10 mouse cellular contexts compared by ENCODE assay signal in genomic region chrX:21350503-21350902, GRCm38 (mm10).
A peak's percentile ranks its signal among the peaks of the same experiment; 100 is the strongest.
DNase-seq lines count a peak whose midpoint lies in the region; ATAC-seq and TF ChIP-seq lines count a peak whose summit lies in the region.
"Had no signal": no experiment of that assay in that cellular context is flagged by ENCODE, and none has a peak within 500 bp of the region (broad histone marks: within the 10 kb centered on the region; RNA-seq: fewer than 3 reads in every experiment).

No protein-coding gene starts in this region.

- no peak for TF ChIP-seq POLR2A in kidney, adult 2 months (IDR thresholded peaks at IDR 0.05; ENCODE audit: low read depth, low read length)

- no peak overlapping the region for H3K9ac ChIP-seq in midbrain, embryonic 14.5 days (replicated peaks; ENCODE audit: low read length)
- no peak overlapping the region for H3K9ac ChIP-seq in midbrain, embryonic 16.5 days (ENCODE audit: low read depth, low read length)
- H3K9ac ChIP-seq in forebrain, embryonic 16.5 days (replicated peaks; ENCODE audit: low read depth, low read length), result no peak overlapping the region
- H3K9ac ChIP-seq: embryonic facial prominence, embryonic 13.5 days had no signal

- H3K4me3 ChIP-seq in kidney, adult 2 months (ENCODE audit: insufficient read depth, low read depth, low read length), result no peak overlapping the region
- H3K4me3 ChIP-seq in midbrain, embryonic 14.5 days (replicated peaks; ENCODE audit: low read depth, low read length), result no peak overlapping the region
- H3K4me3 ChIP-seq in midbrain, embryonic 16.5 days (ENCODE audit: low read depth, low read length), result no peak overlapping the region
- no peak overlapping the region for H3K4me3 ChIP-seq in forebrain, embryonic 16.5 days (replicated peaks; ENCODE audit: low read length)
- H3K4me3 ChIP-seq: embryonic facial prominence, embryonic 13.5 days had no signal

- H3K9me3 ChIP-seq in midbrain, embryonic 14.5 days (ENCODE audit: control insufficient read depth, low read length), result no peaks in the 10 kb centered on the region
- no peaks in the 10 kb centered on the region for H3K9me3 ChIP-seq in midbrain, embryonic 16.5 days (replicated peaks; ENCODE audit: control insufficient read depth, low read length, poor library complexity, severe bottlenecking)
- H3K9me3 ChIP-seq in forebrain, embryonic 16.5 days (ENCODE audit: control insufficient read depth, low read length), result no peaks in the 10 kb centered on the region
- H3K9me3 ChIP-seq: embryonic facial prominence, embryonic 13.5 days had no signal

- 21% methylated on average over 4 of the region's 4 CpGs for WGBS in kidney, adult 2 months
- 33% methylated on average over 4 of the region's 4 CpGs for WGBS in midbrain, embryonic 14.5 days
- 34% methylated on average over 4 of the region's 4 CpGs for WGBS in midbrain, embryonic 16.5 days
- 32% methylated on average over 4 of the region's 4 CpGs for WGBS in forebrain, embryonic 16.5 days

- 0 out of 2 replicates have a peak, but pooled peaks have one; percentile 12 for TF ChIP-seq CTCF in kidney, adult 2 months (conservative IDR thresholded peaks at IDR 0.05; ENCODE audit: insufficient read depth, insufficient read length, low read depth, low read length)

- H3K27me3 ChIP-seq in kidney, adult 2 months (replicated peaks; ENCODE audit: control insufficient read depth, insufficient read depth, low read length), result no peaks in the 10 kb centered on the region
- no peaks in the 10 kb centered on the region for H3K27me3 ChIP-seq in midbrain, embryonic 14.5 days (ENCODE audit: control insufficient read depth, insufficient read depth, low read length)
- no peaks in the 10 kb centered on the region for H3K27me3 ChIP-seq in midbrain, embryonic 16.5 days (ENCODE audit: control insufficient read depth, insufficient read depth, low read depth, low read length)
- H3K27me3 ChIP-seq in forebrain, embryonic 16.5 days (replicated peaks; ENCODE audit: control insufficient read depth, insufficient read depth, low read length), result no peaks in the 10 kb centered on the region
- H3K27me3 ChIP-seq: embryonic facial prominence, embryonic 13.5 days had no signal

- H3K36me3 ChIP-seq in kidney, adult 2 months (ENCODE audit: control insufficient read depth, insufficient read depth, low read length), result no peaks in the 10 kb centered on the region
- no peaks in the 10 kb centered on the region for H3K36me3 ChIP-seq in midbrain, embryonic 14.5 days (ENCODE audit: control insufficient read depth, insufficient read depth, low read length)
- H3K36me3 ChIP-seq in midbrain, embryonic 16.5 days (ENCODE audit: control insufficient read depth, insufficient read depth, low read length), result no peaks in the 10 kb centered on the region
- no peaks in the 10 kb centered on the region for H3K36me3 ChIP-seq in forebrain, embryonic 16.5 days (ENCODE audit: control insufficient read depth, insufficient read depth)
- H3K36me3 ChIP-seq: embryonic facial prominence, embryonic 13.5 days had no signal

- no peak overlapping the region for H3K4me2 ChIP-seq in midbrain, embryonic 14.5 days (ENCODE audit: low read length)
- H3K4me2 ChIP-seq in midbrain, embryonic 16.5 days (ENCODE audit: low read length), result no peak overlapping the region
- no peak overlapping the region for H3K4me2 ChIP-seq in forebrain, embryonic 16.5 days (ENCODE audit: low read length)
- H3K4me2 ChIP-seq: embryonic facial prominence, embryonic 13.5 days had no signal

- no peaks in the 10 kb centered on the region for H3K4me1 ChIP-seq in kidney, adult 2 months (ENCODE audit: control insufficient read depth, insufficient read depth, low read length)
- no peaks in the 10 kb centered on the region for H3K4me1 ChIP-seq in midbrain, embryonic 14.5 days (ENCODE audit: control insufficient read depth, insufficient read depth, low read length)
- H3K4me1 ChIP-seq in midbrain, embryonic 16.5 days (ENCODE audit: control insufficient read depth, insufficient read depth, low read length), result no peaks in the 10 kb centered on the region
- no peaks in the 10 kb centered on the region for H3K4me1 ChIP-seq in forebrain, embryonic 16.5 days (replicated peaks; ENCODE audit: control insufficient read depth, insufficient read depth, low read length)
- H3K4me1 ChIP-seq: embryonic facial prominence, embryonic 13.5 days had no signal

- no peak overlapping the region for H3K27ac ChIP-seq in kidney, adult 2 months (ENCODE audit: insufficient read depth, low read depth, low read length)
- H3K27ac ChIP-seq in midbrain, embryonic 14.5 days (replicated peaks; ENCODE audit: low read depth, low read length), result no peak overlapping the region
- no peak overlapping the region for H3K27ac ChIP-seq in midbrain, embryonic 16.5 days (ENCODE audit: low read length)
- H3K27ac ChIP-seq in forebrain, embryonic 16.5 days (ENCODE audit: low read length), result no peak overlapping the region
- H3K27ac ChIP-seq: embryonic facial prominence, embryonic 13.5 days had no signal

- peak; percentile 20 for DNase-seq in adrenal gland, postnatal 14 days
- no peak for DNase-seq in adrenal gland, adult 18-20 months (ENCODE audit: low spot score in 2 of 2)
- peak; percentile 6 for DNase-seq in kidney, adult 2 months
- DNase-seq in kidney, adult 18-20 months, result no peak
- peak; percentile 75 for DNase-seq in midbrain, embryonic 14.5 days
- peak; percentile 20 for DNase-seq in retina, postnatal 1 day
- DNase-seq: spleen, adult 18-20 months had no signal

- ATAC-seq in midbrain, embryonic 14.5 days (ENCODE audit: low FRiP score, low TSS enrichment), result no peak
- no peak for ATAC-seq in midbrain, embryonic 16.5 days
- ATAC-seq in forebrain, embryonic 16.5 days, result no peak

Comparison
In these comparisons a context has a peak if more than half of its experiments do, and no peak if none do; other contexts are left out.
1. DNase-seq: peak in adrenal gland, postnatal 14 days (single experiment), kidney, adult 2 months (single experiment), midbrain, embryonic 14.5 days (single experiment) and retina, postnatal 1 day (single experiment); none in adrenal gland, adult 18-20 months (0 of 2) and kidney, adult 18-20 months (single experiment).